Mouse (Mus musculus) frontal cortex, postnatal 36 days (tissue): ENCODE measurements at regions not wholly inside any gene's neighbourhood (a gene's known extent, or its start where the extent isn't known, plus 50 kb on each side); places are given as distances from the start of the nearest gene placed in this dataset.
A peak's percentile ranks its signal among the peaks of the same experiment; 100 is the strongest.

Source experiments
- DNase-seq, 2 experiments: peaks; one replicate each; pipeline ENCODE4 v3.0.0; 2022; ENCODE audit warnings: low spot score in 2 of 2

DNA sequence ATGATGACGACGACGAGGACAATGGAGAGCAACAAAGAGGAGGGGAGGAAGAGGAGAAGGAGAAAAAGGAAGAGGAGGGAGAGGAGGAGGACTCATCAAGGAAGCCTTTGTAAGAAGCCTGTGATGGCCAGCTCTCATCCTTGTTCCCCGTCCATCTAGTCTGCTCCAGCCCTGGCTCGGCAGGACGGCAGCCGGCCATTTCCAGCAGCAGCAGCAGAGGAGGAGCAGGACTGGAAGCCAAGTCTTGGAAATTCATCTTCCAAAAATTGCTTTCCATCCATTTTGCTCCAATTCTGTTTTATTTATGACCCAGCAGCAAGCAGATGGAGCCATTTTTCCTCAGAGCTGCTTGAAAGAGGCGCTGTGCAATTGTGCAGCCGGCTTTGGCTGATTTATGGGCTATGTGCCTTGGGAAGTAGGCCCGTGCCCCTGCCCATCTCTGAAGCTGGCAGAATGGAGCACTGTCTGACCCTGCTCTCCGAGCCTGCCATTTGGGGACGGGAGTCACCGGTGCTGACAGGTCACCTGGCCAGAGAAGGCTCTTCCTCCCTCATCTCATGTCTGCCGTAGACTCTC is 231.2 kb upstream of the N4bp1 start:
- DNase-seq = no peak

DNA sequence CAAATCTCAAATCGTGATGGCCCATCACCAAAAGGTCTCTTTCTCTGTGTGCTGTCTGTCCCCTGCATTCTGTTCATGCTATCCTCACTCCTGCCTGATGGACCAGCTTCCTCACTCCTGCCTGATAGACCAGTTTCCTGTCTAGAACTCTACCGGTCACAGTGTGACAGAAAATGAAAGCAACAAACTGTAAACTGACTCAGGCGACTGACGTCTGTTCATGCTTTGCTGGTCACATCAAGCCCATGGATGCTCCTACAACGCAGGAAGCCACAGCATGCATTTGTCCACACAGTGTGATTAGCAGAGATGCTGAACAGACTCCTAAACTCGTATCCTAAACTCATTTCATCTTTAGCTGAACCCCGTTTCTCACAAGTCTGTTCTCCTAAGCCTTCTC is 227.3 kb upstream of the N4bp1 start:
- no peak for DNase-seq

DNA sequence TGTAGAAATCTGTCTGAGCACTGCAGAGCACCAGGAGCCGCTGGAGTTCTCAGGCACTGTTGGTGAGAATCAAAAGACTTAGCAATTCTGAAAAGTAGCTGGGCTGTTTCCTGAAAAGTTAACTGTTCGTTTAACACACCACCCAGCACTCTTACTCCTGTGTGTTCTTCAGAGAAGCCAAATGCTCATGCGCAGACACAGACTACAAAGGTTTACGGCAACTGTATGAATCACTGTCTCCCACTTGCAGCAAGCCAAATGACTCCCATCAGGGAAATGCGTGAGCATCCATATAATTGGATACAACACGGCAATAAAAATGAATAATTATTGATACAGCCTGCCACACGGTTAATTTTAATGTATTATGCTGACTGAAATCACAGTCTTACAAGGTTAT is 220.0 kb upstream of the N4bp1 start:
- DNase-seq = peak in 1 of 2 experiments; percentile 40

DNA sequence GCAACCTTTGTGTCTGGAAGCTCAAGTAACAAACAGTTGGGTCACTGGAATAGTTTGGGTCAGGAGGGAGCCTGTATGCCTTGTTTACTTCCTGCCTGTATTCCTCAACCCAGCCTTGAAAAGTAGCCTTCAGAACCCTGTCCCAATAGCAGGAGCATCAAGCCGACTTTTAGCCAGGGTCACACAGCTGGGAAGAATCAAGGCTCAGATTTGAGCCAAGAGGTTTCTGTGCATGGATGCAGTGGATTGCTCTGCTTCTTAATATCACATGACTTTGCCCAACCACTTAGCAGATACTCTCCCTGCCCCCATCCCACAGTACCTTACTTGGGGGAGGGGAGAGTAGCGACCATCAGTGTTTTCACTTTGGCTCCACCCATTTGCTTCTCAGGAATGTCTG is 210.2 kb upstream of the N4bp1 start:
- no peak for DNase-seq

DNA sequence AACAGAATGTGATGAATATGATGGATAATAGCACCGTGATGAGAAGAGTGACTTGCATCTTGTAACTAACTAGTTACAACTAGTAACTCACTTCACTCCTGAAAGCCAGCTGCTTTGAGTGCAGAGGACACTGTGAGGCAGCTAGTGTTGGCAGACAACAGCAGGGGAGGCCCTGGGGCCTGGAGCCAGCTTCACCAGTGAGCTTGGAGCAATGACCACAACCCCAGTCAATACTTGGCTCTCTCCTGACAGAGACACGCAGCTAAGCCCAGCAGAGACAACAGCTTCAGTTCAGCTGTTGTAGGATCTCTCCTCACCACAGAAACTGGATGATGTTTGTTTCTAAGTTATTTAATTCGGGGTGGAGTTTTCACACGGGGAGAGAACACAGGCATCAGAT is 209.6 kb upstream of the N4bp1 start:
- no peak for DNase-seq

DNA sequence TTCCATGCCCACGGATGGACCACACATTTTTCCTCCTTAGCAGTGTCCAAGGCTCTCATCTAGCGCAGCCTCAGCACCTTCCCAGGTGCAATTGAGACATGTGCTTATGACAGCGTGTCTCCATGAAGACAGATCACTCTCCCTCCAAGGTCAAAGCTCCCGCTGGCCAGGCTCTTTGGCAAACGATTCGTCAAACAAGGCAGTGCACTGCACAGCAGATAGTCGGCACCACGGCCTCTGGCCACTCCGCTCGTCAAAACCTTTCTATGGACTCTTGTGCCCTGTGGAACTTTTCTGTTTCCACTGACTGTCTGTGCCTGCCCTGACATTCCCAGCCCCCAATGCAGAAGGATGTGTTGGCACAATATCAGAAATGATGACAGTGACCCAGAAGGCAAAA is 208.7 kb upstream of the N4bp1 start:
- DNase-seq = no peak

DNA sequence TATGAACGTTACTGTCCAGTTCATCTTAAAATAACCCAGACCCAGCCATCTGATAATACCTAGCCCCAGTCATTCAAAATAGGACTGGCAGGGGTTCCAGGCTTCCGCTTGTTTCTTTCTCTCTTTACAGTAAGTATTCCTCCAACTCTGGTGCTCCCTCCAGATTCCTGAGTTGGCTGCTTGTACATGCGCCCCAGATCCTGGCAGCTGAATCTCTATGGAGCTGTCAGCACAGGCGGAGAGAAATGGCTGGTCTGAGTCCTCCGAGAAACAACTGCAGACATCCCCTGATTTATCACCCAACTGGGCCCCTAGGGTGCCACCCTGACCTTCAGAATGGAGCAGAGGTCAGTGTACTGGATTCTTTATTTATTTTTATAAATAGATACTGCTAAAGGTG is 208.0 kb upstream of the N4bp1 start:
- DNase-seq = no peak

DNA sequence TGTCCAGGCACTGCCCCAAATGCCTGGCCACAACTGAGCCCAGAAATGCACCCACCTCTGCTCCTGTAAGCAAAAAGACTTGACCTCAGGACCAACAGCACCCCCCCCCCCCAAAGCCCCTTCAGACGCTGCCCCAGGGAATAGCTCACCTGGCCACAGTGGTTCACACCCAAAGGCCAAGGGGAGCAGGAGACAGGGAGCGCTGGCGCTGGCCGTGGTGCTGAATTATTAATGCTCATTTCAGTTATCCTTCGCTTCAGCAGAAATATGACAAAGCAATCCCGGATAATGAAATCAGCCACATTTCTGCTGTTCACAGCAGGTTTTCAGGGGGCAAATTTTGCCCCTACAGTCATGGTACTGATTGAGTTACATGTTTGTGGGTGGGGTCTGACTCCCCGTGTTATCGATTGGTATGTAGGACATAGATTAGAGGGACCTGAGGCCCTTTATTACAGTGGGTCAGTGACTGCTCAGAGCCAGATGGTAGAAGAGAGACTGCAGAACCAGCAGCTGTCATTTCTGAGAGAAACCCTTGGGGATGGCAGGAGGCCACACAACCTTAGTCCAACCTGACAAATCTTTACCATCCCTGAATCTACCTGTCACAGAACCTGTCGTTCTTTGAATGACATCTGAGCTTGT is 202.5 kb upstream of the N4bp1 start:
- no peak for DNase-seq

DNA sequence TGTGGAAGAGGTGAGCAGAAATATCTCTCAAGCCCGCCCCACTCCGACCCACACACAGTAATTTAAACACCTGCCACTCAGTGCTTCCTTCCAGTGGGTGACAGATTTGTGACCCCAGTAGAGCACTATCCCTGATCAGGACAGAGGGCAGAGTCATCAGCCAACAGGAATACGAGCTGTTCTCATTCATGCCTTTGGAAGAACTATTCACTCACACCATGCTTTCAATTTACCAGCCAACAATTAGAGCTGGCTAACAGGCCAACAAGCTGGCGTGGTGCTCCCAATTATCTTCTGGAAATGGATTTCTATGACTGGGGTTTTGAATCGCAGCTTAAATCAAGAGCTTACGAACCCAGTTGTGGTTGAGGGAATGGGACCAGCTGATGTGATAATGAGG is 193.2 kb upstream of the N4bp1 start:
- DNase-seq = no peak

DNA sequence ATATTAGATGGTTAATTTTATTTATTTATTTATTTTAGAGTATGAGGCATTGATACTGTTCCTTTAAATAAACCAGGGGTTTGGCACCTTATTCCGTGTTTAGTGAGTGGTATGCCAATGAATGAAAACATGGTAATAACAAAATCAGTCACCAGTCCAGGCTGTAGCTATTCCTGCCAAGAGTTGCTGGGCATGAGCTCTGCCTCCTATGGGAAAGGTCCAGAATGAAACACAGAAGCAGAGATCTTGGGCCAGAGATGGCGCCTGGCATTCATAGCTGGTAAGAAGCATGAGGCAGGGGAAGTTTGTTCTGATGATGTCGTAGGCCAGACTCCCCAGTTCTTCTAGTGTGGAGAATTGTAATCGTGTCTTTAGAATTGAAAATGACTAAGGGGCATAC is 190.9 kb upstream of the N4bp1 start:
- no peak for DNase-seq

DNA sequence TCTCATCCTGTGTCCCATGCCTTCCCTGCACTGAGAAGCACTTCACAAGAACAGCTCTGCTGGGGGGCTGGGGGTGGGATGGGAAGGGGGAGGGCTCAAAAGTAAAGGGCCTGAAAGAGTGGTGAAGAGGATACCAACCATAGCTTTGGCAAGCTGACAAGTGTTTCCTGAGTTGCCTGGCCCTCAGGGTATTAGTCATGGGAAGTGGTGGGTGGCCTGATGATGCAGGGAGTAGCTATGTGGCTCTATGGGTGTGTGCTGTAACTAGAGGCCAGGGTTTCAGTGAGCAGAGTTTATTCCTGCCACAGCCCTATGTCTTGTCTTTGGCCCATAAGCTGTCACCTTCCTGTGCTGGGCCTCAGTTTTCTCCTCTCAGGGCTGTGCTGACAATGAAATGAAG is 186.2 kb upstream of the N4bp1 start:
- no peak for DNase-seq

DNA sequence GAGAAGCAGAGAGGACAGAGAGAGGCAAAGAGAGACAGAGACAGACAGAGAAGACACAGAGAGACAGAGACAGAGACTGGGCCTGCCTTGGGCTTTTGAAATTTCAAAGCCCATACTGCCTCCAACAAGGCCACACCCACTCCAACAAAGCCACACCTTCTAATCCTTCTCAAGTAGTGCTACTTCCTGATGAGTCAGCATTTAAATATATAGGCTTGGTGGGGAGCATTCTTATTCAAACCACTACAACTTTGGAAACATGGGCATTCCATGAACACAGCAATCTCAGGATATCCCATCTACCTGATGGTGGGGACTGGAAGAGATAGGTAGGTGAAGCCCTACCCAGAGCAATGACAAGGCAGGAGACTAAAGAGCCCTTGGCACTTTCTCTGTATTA is 182.0 kb upstream of the N4bp1 start:
- no peak for DNase-seq

DNA sequence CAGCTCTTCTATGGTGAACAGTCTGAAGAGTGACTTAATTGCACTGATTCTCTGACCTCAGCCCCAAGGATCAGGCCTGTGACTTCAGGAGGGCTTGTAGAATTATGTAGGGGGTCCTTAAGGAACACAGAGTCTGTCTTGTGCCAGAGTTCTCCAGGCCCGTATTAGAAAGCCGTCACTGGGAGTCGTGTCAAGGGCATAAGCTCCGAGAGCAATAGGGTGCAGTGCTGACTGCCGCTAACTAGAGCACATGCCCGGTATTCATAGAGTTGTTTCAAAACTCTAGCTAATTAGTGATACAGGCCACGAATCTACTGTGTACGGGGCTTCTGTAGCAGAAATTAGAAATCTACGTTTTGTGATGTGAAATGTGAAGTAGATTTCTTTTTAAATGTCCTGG is 179.7 kb upstream of the N4bp1 start:
- DNase-seq = no peak

DNA sequence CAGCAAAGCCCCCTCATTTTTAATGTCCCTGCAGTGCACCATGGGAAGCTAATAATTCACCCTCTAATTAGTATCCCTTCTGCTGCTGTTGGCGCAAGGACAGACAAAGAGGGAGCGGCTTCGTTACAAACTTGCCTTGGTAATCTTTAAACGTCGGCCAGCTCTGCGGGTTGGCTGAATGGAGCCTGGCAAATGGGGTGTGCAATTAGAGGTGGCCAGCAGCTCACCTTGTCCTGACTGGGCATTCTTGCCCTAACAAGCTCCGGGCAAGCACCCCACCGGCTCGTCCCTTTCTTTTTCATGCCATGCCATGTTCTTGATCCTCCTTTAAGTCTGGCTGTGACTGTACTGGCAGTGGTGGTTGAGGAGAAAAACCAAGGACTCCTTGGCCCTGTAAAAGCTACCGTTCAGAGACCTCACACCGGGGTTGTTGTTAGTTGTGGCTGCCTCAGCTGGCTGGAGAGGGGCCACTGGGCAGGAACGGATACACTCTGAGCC is 179.2 kb upstream of the N4bp1 start:
- DNase-seq = peak in 1 of 2 experiments; percentile 20

DNA sequence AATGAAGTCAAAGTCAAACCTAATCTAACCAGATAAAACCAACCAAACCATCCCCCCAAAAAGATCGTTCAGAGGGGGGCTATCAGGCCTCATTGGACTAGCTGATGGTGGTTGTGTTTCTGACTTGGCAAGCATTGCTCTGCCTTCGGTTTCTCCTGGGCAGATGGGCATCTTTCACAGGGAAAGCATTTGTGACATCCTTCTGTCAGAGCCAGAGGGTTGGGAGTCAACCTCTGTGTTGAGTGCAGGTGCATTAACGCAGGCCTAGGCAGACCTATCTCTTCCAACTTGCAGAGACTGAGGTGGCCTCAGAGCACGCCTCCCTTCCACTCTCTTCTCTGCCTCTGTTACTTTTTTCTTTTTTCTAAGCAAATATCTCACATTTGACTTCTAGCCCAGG is 178.5 kb upstream of the N4bp1 start:
- no peak for DNase-seq

DNA sequence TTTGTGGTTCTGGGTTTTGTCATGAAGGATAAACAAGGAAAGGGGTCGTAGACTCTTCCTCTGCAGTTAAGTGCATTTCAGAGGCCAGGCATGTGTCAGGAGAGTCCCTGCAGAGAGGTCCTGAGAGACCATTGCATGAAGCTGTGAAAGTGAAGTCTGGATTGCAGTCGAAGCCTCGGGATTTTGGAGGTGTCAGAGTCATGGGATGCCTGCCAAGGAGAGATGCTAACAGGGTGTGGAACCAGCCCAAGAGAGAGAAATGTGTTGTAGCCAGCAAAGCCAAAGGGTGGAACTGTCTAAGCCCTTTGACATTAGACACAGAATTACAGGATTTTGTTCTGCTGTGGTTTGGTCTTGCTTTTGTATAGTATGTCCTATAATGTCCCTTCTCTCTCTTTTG is 164.7 kb upstream of the N4bp1 start:
- DNase-seq = no peak

DNA sequence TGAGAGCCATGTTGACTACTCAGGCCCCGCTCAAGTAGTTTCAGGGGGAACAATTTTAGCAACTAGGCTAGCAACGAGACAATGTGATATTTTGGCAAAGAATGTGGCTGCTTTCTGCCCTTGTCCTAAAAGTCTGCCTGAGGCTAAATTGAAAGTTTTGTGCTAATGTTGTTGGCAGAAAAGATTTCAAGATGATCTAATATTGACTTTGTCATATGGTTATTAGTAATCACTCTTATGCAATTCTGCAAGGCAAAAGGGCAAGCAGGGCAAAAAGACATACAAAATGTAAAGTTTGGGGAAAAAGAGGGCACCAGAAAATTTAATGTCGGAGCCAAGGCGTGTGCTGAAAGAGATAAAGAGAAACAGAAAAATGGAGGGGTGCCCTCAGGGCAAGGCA is 164.1 kb upstream of the N4bp1 start:
- DNase-seq = no peak

DNA sequence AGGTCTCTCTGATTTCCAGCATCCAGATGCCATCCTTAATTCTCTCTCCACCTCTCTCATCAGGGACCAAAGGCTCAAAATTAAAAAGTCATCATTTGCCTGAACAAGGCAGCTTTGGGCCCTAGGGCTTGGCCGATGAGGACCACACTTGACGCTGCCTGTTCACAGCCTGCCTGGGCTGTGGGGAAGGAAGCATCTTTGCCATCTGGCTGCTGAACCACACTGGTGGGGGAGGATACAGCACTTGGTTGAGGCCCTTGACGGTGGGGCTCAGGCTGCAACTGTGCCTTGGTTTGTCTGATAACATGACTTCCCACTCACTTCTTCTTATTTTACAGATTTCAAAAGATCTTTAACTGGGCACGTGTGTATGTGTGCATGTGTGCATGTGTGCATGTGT is 161.5 kb upstream of the N4bp1 start:
- DNase-seq = no peak

DNA sequence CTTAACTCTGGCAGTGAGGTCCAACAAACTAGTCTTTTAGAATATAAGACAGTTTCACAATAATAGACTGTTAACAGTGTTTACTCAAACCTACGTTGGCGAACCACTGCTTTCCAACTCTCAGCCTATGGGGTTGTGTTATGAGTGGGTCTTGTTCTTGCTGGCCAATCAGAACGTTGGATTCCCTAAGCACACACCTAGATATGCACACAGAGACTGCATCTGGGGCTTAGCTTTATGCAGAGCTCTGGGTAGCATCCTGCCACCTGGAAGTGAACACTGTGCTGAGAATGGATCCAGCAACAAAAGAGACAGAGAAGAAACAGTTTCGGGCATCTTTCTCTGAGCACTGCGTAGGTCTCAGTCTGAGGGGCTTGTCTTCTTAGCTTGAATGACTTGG is 158.0 kb upstream of the N4bp1 start:
- DNase-seq = no peak

DNA sequence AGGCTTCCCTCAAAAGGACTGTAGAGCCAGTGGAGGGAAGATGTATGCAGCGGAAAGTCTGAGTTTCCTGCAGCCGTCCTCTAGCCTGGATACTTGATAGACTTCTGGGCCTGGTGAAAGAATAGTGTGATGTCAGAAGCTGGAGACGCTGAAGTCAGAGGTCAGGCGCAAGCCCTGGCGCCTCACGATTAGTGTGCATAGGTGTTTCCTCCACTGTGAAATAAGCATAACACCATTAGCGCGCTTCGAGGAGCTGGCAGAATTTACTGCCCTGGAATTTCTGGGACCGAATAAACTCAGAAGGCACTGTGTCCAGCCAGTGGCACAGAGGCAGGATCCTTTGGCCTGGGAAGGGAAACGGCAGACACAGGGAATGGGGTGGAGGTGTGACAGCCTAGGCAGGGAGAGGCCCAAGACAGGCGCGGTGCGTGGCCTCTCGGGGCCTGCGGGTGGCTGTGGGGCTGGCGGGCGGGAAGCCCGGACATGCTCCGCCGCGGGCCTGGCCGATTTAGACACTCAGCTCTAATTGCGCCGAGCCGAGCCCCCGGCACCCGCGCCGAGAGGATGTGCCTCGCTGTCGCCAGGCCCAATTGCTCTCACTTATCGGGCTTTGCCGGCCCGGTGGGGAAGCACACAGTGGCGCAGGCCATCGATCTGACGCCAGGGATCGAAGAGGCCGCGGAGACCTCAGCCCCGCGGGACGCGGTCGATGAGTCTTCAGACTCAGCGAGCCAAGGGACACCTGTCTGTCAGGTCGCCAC is 152.7 kb upstream of the N4bp1 start:
- DNase-seq = no peak

DNA sequence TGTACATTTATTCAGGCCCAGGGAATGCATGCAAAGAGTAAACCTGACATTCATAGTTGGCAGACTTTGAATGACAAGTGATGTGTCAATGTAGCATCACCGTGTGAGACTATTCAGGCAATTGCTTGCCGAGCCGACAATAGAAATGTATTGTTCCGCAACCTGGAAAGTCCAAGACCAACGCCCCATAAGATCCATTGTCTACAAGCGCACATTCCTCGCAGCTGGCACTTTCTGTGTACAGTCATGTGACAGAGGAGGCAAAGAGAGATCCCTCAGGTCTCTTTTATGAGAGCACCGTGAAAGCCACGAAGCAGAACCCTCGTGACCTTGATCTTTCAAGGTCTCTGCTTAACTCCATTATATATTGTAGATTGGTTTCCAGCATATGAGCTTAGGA is 150.9 kb upstream of the N4bp1 start:
- no peak for DNase-seq

DNA sequence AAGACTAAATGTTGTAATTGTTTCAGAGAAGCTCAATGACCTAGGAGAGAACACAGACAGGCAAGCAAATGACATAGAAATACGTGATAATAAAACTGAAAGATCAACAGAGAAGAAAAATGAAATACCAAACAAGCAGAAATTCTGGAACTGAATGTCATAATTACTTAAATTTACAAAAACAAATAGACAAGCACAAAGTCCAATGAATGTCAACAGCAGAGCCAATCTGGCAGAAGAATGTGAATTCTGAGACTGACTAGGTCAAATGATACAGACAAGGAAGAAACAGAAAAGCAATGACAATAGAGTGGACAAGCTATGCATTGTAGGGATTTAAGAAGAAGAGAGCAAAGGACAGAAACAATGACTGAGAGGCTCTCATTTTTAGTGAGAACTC is 143.1 kb upstream of the N4bp1 start:
- DNase-seq = no peak

DNA sequence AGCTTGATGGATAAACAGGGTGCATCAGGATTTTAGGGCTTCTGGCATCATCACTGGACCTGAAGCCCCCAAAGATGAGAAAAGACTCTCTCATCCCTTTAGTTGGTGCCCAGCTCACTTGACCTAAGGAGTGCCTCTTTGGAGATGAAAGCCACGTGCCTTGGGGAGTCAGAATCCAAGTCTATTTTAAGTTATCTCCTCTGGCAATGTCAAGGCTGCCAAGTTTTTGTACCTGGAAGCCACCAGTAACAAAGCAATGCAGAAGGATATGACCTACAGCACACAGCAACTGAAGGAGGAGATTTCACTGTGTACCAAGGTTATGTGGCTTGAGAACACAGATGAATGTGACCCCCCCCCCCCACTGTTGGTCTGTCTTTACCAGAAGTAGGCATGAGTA is 140.9 kb upstream of the N4bp1 start:
- no peak for DNase-seq
